Mouse (Mus musculus): Measurements from ENCODE around the gene Slc18a2.

DNA sequence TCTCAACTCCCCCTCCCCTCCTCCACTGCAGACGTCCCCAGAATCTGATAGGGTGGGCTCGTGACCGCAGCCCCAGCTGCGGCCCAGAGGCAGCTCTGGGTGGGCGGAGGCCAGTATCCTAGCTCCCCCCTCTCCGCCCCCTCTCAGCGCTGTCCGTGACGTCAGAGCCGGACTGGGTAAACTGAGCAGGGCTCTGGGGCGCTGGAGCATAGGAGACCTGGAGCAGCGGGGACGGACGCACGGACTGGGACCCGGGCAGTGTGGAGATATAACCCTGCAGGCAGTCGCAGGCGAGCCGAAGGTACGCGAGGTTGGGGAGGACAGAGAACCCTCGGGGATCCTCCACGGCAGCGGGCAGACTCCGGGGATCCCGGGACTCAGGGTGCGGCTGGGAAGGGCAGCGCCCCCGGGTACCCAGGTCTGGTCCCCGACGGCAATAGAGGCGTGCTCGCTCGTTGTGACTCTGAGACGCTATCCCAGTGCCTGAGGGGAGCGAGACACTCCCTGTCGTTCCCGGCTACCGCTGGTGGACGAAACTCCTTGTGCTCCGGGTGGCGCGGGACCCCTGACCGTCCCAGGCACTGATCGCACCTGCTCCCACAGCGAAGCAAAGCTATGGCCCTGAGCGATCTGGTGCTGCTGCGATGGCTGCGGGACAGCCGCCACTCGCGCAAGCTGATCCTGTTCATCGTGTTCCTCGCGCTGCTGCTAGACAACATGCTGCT, at the start of gene Slc18a2:
- TF ChIP-seq CTCF (conservative IDR thresholded peaks at IDR 0.05 in 1 of 2, IDR thresholded peaks at IDR 0.05 in 1 of 2; ENCODE audit: low read depth in 2 of 2, low read length in 2 of 2) (no peak), TCF12 (IDR thresholded peaks at IDR 0.05; ENCODE audit: low read depth, low read length) (no peak), POLR2A (IDR thresholded peaks at IDR 0.05; ENCODE audit: low read depth, low read length) (no peak), USF1 (IDR thresholded peaks at IDR 0.05; ENCODE audit: low read depth, low read length) (no peak), ZC3H11A (IDR thresholded peaks at IDR 0.05; ENCODE audit: low read depth, low read length) (no peak), MXI1 (IDR thresholded peaks at IDR 0.05; ENCODE audit: low read depth, low read length) (no peak), EP300 (IDR thresholded peaks at IDR 0.05; ENCODE audit: low read length) (no peak), HCFC1 (IDR thresholded peaks at IDR 0.05; ENCODE audit: low read depth, low read length) (no peak), ZKSCAN1 (IDR thresholded peaks at IDR 0.05; ENCODE audit: borderline replicate concordance, low read depth, low read length) (no peak), JUN (IDR thresholded peaks at IDR 0.05; ENCODE audit: insufficient read depth, low read depth, low read length) (no peak), RAD21 (IDR thresholded peaks at IDR 0.05; ENCODE audit: low read depth, low read length) (no peak), USF2 (conservative IDR thresholded peaks at IDR 0.05; ENCODE audit: low read depth, low read length) (no peak), NELFE (IDR thresholded peaks at IDR 0.05; ENCODE audit: low read depth, low read length) (no peak)

Data from CH12.LX (cell line).